Mouse (Mus musculus) cerebellum, adult 2 months (tissue): ENCODE measurements around the gene Adamts7.

Experiments used
- CTCF ChIP-seq: fragments of 200-500 bp; IDR thresholded peaks from 2 replicates; pipeline ENCODE4 v1.5.1; 2011; ENCODE audit warnings: low read depth, mild to moderate bottlenecking, control low read depth, low read length, moderate library complexity, borderline replicate concordance; ENCODE audit not compliant: insufficient read depth
- POLR2A ChIP-seq: fragments of 200-500 bp; IDR thresholded peaks from 2 replicates; pipeline ENCODE4 v1.6.1; 2011; ENCODE audit warnings: low read length, control low read depth, borderline replicate concordance; ENCODE audit not compliant: insufficient read depth

- no peak for TF ChIP-seq CTCF
- no peak for TF ChIP-seq POLR2A
Measured at GRCm38 (mm10) chr9:90188893-90189292, 26.0 kb downstream of the Adamts7 start.
